Comparison of ENCODE assay signal across 14 mouse cellular contexts in the genomic region with DNA sequence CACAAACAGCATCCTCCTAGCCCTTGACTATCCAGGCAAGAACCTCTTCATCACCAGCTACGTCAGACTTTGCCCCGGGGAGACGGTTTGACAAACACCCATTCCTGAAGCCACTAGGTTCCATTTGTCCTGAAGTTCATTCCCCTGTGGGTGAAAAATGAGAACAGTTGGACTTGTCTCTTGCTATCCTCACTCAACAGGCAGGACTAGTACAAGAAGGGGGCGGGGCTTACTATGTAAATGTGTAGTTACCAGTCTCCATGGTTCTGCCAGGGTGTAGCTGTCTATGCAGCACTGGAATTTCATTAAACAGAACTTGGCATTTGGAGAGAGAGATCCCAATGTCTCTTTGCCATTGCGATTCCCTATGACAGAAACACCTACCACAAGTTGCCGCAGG.
"Had no signal": no experiment of that assay in that cellular context is flagged by ENCODE, and none has a peak within 500 bp of the region (broad histone marks: within the 10 kb centered on the region; RNA-seq: fewer than 3 reads in every experiment).

No protein-coding gene starts in this region.

- H3K27ac ChIP-seq: layer of hippocampus, adult 2 months; limb, embryonic 13.5 days; liver, embryonic 15.5 days; midbrain, embryonic 15.5 days; stomach, embryonic 15.5 days had no signal

- ATAC-seq: intestine, postnatal 0 days; lung, postnatal 0 days; midbrain, embryonic 15.5 days had no signal

- H3K4me3 ChIP-seq: layer of hippocampus, adult 2 months; limb, embryonic 13.5 days; liver, embryonic 15.5 days; midbrain, embryonic 15.5 days; stomach, embryonic 15.5 days had no signal

- H3K9ac ChIP-seq: limb, embryonic 13.5 days; liver, embryonic 15.5 days; midbrain, embryonic 15.5 days; stomach, embryonic 15.5 days had no signal

- H3K9me3 ChIP-seq: limb, embryonic 13.5 days; liver, embryonic 15.5 days; midbrain, embryonic 15.5 days; stomach, embryonic 15.5 days had no signal

- H3K4me2 ChIP-seq: limb, embryonic 13.5 days; liver, embryonic 11.5 days; liver, embryonic 15.5 days; midbrain, embryonic 15.5 days; stomach, embryonic 15.5 days had no signal

- H3K27me3 ChIP-seq: limb, embryonic 13.5 days; liver, embryonic 15.5 days; midbrain, embryonic 15.5 days; stomach, embryonic 15.5 days had no signal

- DNase-seq: kidney, postnatal 10 days; lung, adult 2 months; lung, postnatal 36 days; right cerebral cortex, postnatal 14 days; thymus, adult 2 months; thymus, postnatal 25 days had no signal

- H3K4me1 ChIP-seq: liver, embryonic 15.5 days; stomach, embryonic 15.5 days had no signal

- H3K36me3 ChIP-seq: limb, embryonic 13.5 days; liver, embryonic 15.5 days; midbrain, embryonic 15.5 days; stomach, embryonic 15.5 days had no signal
